Mouse (Mus musculus) neural tube, embryonic 14.5 days (tissue): ENCODE measurements around the gene Prss33. TPM values are rescaled to one million over a fixed set of nuclear protein-coding genes. Genes with fewer than 3 reads are reported as not detected.

Experiments
- ATAC-seq: fragments of 200-750 bp; cut with Nextera tagmentation; 2 replicates; pipeline ENCODE4 v1.8.0; 2017; ENCODE audit warnings: low read depth, mild to moderate bottlenecking, moderate TSS enrichment, moderate library complexity
- H3K27ac ChIP-seq: fragments of 300-500 bp; sonication (generic); 2 replicates; pipeline ENCODE4 v1.5.1; 2014; ENCODE audit warnings: low read depth, mild to moderate bottlenecking, control low read depth, low read length, moderate library complexity, mixed read lengths
- H3K27me3 ChIP-seq: fragments of 300-500 bp; sonication (generic); 2 replicates; pipeline ENCODE4 v1.6.1; 2014; ENCODE audit warnings: low read length; ENCODE audit not compliant: control insufficient read depth, insufficient read depth
- H3K36me3 ChIP-seq: fragments of 300-500 bp; sonication (generic); 2 replicates; pipeline ENCODE4 v1.6.1; 2014; ENCODE audit warnings: low read length, mixed read lengths; ENCODE audit not compliant: control insufficient read depth, insufficient read depth
- H3K4me1 ChIP-seq: fragments of 300-500 bp; sonication (generic); 2 replicates; pipeline ENCODE4 v1.6.1; 2014; ENCODE audit warnings: low read length; ENCODE audit not compliant: control insufficient read depth, insufficient read depth
- H3K4me2 ChIP-seq: fragments of 300-500 bp; sonication (generic); 2 replicates; pipeline ENCODE4 v1.6.1; 2014; ENCODE audit warnings: mild to moderate bottlenecking, low read depth, low read length, control low read depth
- H3K4me3 ChIP-seq: fragments of 300-500 bp; sonication (generic); 2 replicates; pipeline ENCODE4 v1.5.1; 2014; ENCODE audit warnings: low read depth, low read length, control low read depth, mixed read lengths
- H3K9ac ChIP-seq: fragments of 300-500 bp; sonication (generic); replicated peaks from 2 replicates; pipeline ENCODE4 v1.6.1; 2014; ENCODE audit warnings: low read depth, mild to moderate bottlenecking, control low read depth, low read length, mixed read lengths
- H3K9me3 ChIP-seq: fragments of 300-500 bp; sonication (generic); 2 replicates; pipeline ENCODE4 v1.6.1; 2016; ENCODE audit warnings: low read length; ENCODE audit not compliant: control insufficient read depth
- WGBS: fragments of 180-500 bp; shearing (Covaris S2); extraction: QIAGEN DNeasy Blood & Tissue Kit; methylation state at CpG from one replicate; pipeline ENCODE4 v1.1.7; 2014; 5-methylcytosine and 5-hydroxymethylcytosine counted together
- polyA plus RNA-seq: library from polyadenylated mRNA; unstranded; fragments of >200 nt; fragmentation: Nextera tagmentation; extraction: Ambion mirVana; gene quantifications from 2 replicates; pipeline ENCODE4 v1.2.1, GENCODE M21; 2014

The Prss33 gene
- polyA plus RNA-seq, 1 experiment from 2014 or later, result not detected

GRCm38 (mm10) chr17:23857193-23857592 is 21.3 kb upstream of the Prss33 start:
- H3K27ac ChIP-seq, result no peak overlapping the region
- H3K9ac ChIP-seq, result no peak overlapping the region
- no peaks in the 10 kb centered on the region for H3K36me3 ChIP-seq
- H3K4me3 ChIP-seq, result no peak overlapping the region
- no peaks in the 10 kb centered on the region for H3K4me1 ChIP-seq
- WGBS, result 87% methylated on average over 6 of the region's 6 CpGs
- no peak overlapping the region for H3K4me2 ChIP-seq
- H3K27me3 ChIP-seq, result no peaks in the 10 kb centered on the region
- ATAC-seq, result no peak
- H3K9me3 ChIP-seq, result no peaks in the 10 kb centered on the region

DNA sequence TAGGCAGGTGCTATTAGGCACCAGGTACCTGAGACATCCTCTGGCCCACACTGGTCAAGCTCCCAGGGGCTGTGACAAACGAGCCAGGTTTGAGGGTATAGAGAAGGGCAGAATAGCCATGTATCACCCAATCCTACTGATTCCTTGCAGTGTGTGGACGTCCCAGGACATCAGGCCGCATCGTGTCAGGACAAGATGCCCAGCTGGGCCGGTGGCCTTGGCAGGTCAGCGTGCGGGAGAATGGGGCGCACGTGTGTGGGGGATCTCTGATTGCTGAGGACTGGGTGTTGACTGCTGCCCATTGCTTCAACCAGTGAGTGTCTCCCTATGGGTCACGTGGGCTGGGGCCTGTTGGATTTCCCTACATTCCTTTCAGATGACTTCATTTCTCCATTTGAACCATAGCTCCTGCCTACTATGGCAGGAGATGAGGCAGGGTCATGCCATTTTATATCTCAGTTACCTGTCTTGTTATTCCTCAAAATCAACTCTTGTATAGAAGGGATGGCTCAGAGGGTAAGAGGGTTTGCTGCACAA is 18.4 kb upstream of the Prss33 start:
- Histone ChIP-seq H3K4me2 (no peak overlapping the region), H3K27ac (no peak overlapping the region), H3K4me3 (no peak overlapping the region), H3K9ac (no peak overlapping the region), H3K36me3 (no peaks in the 10 kb centered on the region), H3K4me1 (no peaks in the 10 kb centered on the region), H3K9me3 (no peaks in the 10 kb centered on the region), H3K27me3 (no peaks in the 10 kb centered on the region)
- 84% methylated on average over 10 of the region's 10 CpGs for WGBS
- no peak for ATAC-seq

- Histone ChIP-seq H3K27me3 (no peaks in the 10 kb centered on the region), H3K9me3 (no peaks in the 10 kb centered on the region), H3K9ac (no peak overlapping the region), H3K4me2 (no peak overlapping the region), H3K36me3 (no peaks in the 10 kb centered on the region), H3K27ac (no peak overlapping the region), H3K4me3 (no peak overlapping the region), H3K4me1 (no peaks in the 10 kb centered on the region)
- WGBS, result 32% methylated on average over 5 of the region's 5 CpGs
- no peak for ATAC-seq
Measured at GRCm38 (mm10) chr17:23853292-23853691, 17.4 kb upstream of the Prss33 start.

DNA sequence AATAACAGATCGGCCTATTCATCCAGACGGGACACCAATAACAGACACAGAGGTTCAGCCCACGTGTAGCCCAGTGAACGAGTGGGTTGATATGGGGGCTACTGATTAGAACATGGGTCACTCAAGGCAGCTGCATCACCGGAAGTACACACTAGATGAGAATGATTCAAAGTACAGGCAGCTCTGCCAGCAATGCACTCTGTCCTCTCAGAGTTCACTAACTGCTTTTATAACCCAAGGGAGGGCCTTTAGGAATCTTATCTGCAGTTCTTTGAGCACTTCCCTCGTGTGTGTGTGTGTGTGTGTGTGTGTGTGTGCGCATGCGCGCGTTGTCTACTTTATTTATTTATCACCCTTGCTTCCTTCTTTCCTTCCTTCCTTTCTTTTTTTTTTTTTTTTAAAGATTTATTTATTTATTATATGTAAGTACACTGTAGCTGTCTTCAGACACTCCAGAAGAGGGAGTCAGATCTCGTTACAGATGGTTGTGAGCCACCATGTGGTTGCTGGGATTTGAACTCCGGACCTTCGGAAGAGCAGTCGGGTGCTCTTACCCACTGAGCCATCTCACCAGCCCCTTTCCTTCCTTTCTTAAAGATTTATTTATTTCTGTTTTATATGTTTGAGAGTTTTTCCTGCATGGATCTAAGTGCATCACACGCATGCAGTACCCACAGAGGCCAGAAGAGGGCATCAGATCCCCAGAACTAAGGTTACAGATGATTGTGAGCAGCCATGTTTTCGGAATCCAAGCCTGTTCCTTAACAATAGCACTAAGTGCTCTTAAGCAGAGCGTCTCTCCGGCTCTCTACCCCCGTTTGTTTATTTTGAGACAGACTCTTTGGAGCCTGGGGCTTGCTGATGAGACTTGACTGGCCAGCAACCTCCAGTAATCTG is 15.2 kb upstream of the Prss33 start:
- Histone ChIP-seq H3K9ac (no peak overlapping the region), H3K4me2 (no peak overlapping the region), H3K36me3 (no peaks in the 10 kb centered on the region), H3K27me3 (no peaks in the 10 kb centered on the region), H3K4me3 (no peak overlapping the region), H3K27ac (no peak overlapping the region), H3K4me1 (no peaks in the 10 kb centered on the region), H3K9me3 (no peaks in the 10 kb centered on the region)
- ATAC-seq, result peak; percentile 76; the same call in 1 of the 2 replicates
- WGBS, result 61% methylated on average over 18 of the region's 19 CpGs

GRCm38 (mm10) chr17:23850028-23850427 is 14.2 kb upstream of the Prss33 start:
- Histone ChIP-seq H3K27me3 (no peaks in the 10 kb centered on the region), H3K9me3 (no peaks in the 10 kb centered on the region), H3K36me3 (no peaks in the 10 kb centered on the region), H3K27ac (no peak overlapping the region), H3K4me1 (no peaks in the 10 kb centered on the region), H3K4me3 (no peak overlapping the region), H3K4me2 (no peak overlapping the region), H3K9ac (no peak overlapping the region)
- no peak for ATAC-seq
- WGBS, result 64% methylated on average over 2 of the region's 2 CpGs

GRCm38 (mm10) chr17:23843812-23844273 is 8.0 kb upstream of the Prss33 start, which contains the start of the genes Prss32 and Prss41:
Prss32 (plus strand) TSS chr17:23843855.
Prss41 (minus strand) TSS chr17:23844172.
- no peak within 1 kb of the TSS for H3K27ac ChIP-seq
- H3K4me3 ChIP-seq, result no peak within 1 kb of the TSS
- no peak within 1 kb of the TSS for H3K9ac ChIP-seq
- WGBS, result 14% methylated on average over 19 of the region's 19 CpGs
- 0 out of 2 replicates have a peak within 1 kb of the TSS, but pooled peaks have one; percentile 7 for H3K4me2 ChIP-seq
- ATAC-seq, result peak; percentile 55; the same call in 1 of the 2 replicates
- H3K27me3 ChIP-seq, result no peaks in the 10 kb centered on the region
- H3K36me3 ChIP-seq, result no peaks in the 10 kb centered on the region
- no peaks in the 10 kb centered on the region for H3K4me1 ChIP-seq
- H3K9me3 ChIP-seq, result no peaks in the 10 kb centered on the region

DNA sequence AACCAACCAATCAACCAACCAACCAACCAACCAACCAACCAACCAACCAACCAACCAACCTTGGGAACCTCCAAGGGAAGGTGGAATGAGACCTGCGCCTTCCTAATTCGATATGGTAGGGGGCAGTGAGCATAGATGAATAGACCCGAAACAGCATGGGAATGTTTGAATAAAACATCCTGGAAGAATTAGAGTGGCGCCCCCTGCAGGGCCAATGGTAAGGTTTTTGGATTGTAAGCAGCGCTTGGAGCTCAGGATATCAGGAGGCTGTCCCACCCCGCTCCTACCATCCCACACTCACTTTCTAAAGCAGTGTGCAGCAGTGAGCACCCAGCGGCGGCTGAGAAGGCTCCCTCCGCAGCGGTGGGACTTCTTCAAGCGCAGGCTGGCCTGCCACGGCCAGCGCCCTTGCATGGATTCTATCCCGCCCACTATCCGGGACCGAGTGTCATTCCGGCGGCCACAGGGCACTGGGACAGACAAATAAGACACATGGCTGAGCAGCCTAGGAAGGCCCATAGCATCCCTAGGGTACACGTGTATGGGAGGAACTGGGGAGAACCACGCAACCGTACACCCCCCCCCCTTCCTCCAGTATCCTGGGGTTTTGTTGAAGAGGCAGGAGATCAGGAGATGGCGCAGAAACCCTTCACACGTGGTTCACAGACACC is 7.4 kb upstream of the Prss33 start:
- 43% methylated on average over 23 of the region's 23 CpGs for WGBS
- no peaks in the 10 kb centered on the region for H3K27me3 ChIP-seq
- H3K9me3 ChIP-seq, result no peaks in the 10 kb centered on the region
- H3K36me3 ChIP-seq, result no peaks in the 10 kb centered on the region
- no peak overlapping the region for H3K9ac ChIP-seq
- H3K4me3 ChIP-seq, result no peak overlapping the region
- no peak; the same call in 1 of the 2 replicates for ATAC-seq
- H3K4me2 ChIP-seq, result 0 out of 2 replicates have a peak overlapping the region, but pooled peaks have one; percentile 7
- no peak overlapping the region for H3K27ac ChIP-seq
- H3K4me1 ChIP-seq, result no peaks in the 10 kb centered on the region

DNA sequence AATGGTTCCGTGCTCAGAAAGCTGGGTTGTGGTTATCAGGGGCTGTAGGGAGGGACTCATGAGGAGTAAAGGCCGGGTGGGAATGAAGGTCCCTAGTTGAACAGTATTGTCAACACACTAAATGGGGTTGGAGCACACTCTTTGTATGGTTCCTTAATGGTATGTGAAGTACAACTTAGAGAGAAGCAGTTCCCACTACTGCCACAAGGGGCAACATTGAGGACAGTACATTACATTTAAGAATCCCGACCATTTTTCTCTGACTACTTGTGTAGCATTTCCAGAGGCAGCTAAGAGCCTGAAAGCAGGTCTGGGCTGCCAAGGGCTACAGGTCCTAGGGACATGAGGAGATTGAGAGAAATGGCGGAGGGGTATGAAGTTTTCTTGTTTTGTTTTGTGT is 5.3 kb upstream of the Prss33 start:
- no peaks in the 10 kb centered on the region for H3K9me3 ChIP-seq
- no peak overlapping the region for H3K4me2 ChIP-seq
- H3K36me3 ChIP-seq, result no peaks in the 10 kb centered on the region
- H3K27me3 ChIP-seq, result no peaks in the 10 kb centered on the region
- H3K9ac ChIP-seq, result no peak overlapping the region
- peak; percentile 30; the same call in 1 of the 2 replicates for ATAC-seq
- H3K4me1 ChIP-seq, result no peaks in the 10 kb centered on the region
- 32% methylated on average over 4 of the region's 4 CpGs for WGBS
- no peak overlapping the region for H3K27ac ChIP-seq
- H3K4me3 ChIP-seq, result no peak overlapping the region
